Mouse (Mus musculus): ENCODE data around the gene Zfp988. TPM values are rescaled to one million over a fixed set of nuclear protein-coding genes. Genes with fewer than 3 reads are reported as not detected.

Zfp988 gene
- not detected for polyA plus RNA-seq (2014; fragmentation: Illumina TruSeq; extraction: RNeasy Lipid Tissue Mini Kit (QIAGEN cat#74804); ENCODE audit: low read depth, low replicate concordance)

GRCm38 (mm10) chr4:147305436-147305835 is at the start of gene Zfp988:
TSS of gene Zfp988 (plus strand) at chr4:147305674.

GRCm38 (mm10) chr4:147361003-147361402 is 55.5 kb downstream of the Zfp988 start, which contains the start of gene Zfp978:
TSS of gene Zfp978 (plus strand) at chr4:147361303.

Other genes with a start within 250 kb of the Zfp988 start
- 3.0 TPM for gene Zfp991, start 173.6 kb upstream of the Zfp988 start, polyA plus RNA-seq (2014; fragmentation: Illumina TruSeq; extraction: RNeasy Lipid Tissue Mini Kit (QIAGEN cat#74804); ENCODE audit: low read depth, low replicate concordance)
- not detected for gene Zfp978, start 55.6 kb downstream of the Zfp988 start, polyA plus RNA-seq (2014; fragmentation: Illumina TruSeq; extraction: RNeasy Lipid Tissue Mini Kit (QIAGEN cat#74804); ENCODE audit: low read depth, low replicate concordance)
- 12.8 TPM for gene Zfp982, start 186.7 kb downstream of the Zfp988 start, polyA plus RNA-seq (2014; fragmentation: Illumina TruSeq; extraction: RNeasy Lipid Tissue Mini Kit (QIAGEN cat#74804); ENCODE audit: low read depth, low replicate concordance)
- not detected for gene Gm16503, start 234.5 kb downstream of the Zfp988 start, polyA plus RNA-seq (2014; fragmentation: Illumina TruSeq; extraction: RNeasy Lipid Tissue Mini Kit (QIAGEN cat#74804); ENCODE audit: low read depth, low replicate concordance)
- not detected for gene Zfp985, start 247.6 kb downstream of the Zfp988 start, polyA plus RNA-seq (2014; fragmentation: Illumina TruSeq; extraction: RNeasy Lipid Tissue Mini Kit (QIAGEN cat#74804); ENCODE audit: low read depth, low replicate concordance)

Data from liver, adult 10 weeks (tissue).